Mouse (Mus musculus) limb, embryonic 14.5 days (tissue): ENCODE data around the gene Zic1. TPM values are rescaled to one million over a fixed set of nuclear protein-coding genes. Genes with fewer than 3 reads are reported as not detected.

Source experiments
- ATAC-seq: fragments of 200-750 bp; cut with Nextera tagmentation; 2 replicates; pipeline ENCODE4 v1.8.0; 2017; ENCODE audit warnings: low read depth, moderate number of reproducible peaks, moderate TSS enrichment; ENCODE audit not compliant: low FRiP score
- DNase-seq: peaks from one replicate; pipeline ENCODE4 v3.0.0-alpha.2; 2015; ENCODE audit warnings: low spot score
- H3K27ac ChIP-seq: fragments of 300-500 bp; sonication (generic); replicated peaks from 2 replicates; pipeline ENCODE4 v1.5.1; 2014; ENCODE audit warnings: low read depth, mild to moderate bottlenecking, low read length, moderate library complexity, mixed read lengths
- H3K27me3 ChIP-seq: fragments of 300-500 bp; sonication (generic); 2 replicates; pipeline ENCODE4 v1.6.1; 2014; ENCODE audit warnings: low read length, mixed read lengths; ENCODE audit not compliant: control insufficient read depth, insufficient read depth
- H3K36me3 ChIP-seq: fragments of 300-500 bp; sonication (generic); 2 replicates; pipeline ENCODE4 v1.6.1; 2014; ENCODE audit warnings: mild to moderate bottlenecking, low read length, moderate library complexity, mixed read lengths; ENCODE audit not compliant: control insufficient read depth, insufficient read depth
- H3K4me1 ChIP-seq: fragments of 300-500 bp; sonication (generic); 2 replicates; pipeline ENCODE4 v1.6.1; 2014; ENCODE audit warnings: antibody characterized with exemption, low read length, mixed read lengths; ENCODE audit not compliant: control insufficient read depth, insufficient read depth
- H3K4me2 ChIP-seq: fragments of 300-500 bp; sonication (generic); replicated peaks from 2 replicates; pipeline ENCODE4 v1.6.1; 2014; ENCODE audit warnings: low read depth, mild to moderate bottlenecking, low read length, moderate library complexity; ENCODE audit not compliant: severe bottlenecking
- H3K4me3 ChIP-seq: fragments of 300-500 bp; sonication (generic); replicated peaks from 2 replicates; pipeline ENCODE4 v1.5.1; 2014; ENCODE audit warnings: low read length
- H3K9ac ChIP-seq: fragments of 300-500 bp; sonication (generic); 2 replicates; pipeline ENCODE4 v1.6.1; 2014; ENCODE audit warnings: mild to moderate bottlenecking, low read depth, low read length, moderate library complexity; ENCODE audit not compliant: severe bottlenecking
- H3K9me3 ChIP-seq: fragments of 300-500 bp; sonication (generic); 2 replicates; pipeline ENCODE4 v1.6.1; 2016; ENCODE audit warnings: low read length; ENCODE audit not compliant: control insufficient read depth
- POLR2A ChIP-seq: fragments of 200-500 bp; IDR thresholded peaks from 2 replicates; pipeline ENCODE4 v1.8.0; 2012; ENCODE audit warnings: inconsistent platforms, mild to moderate bottlenecking, moderate library complexity, borderline replicate concordance; ENCODE audit not compliant: insufficient read depth, insufficient read length; ENCODE audit errors: extremely low read depth
- WGBS: fragments of 180-500 bp; shearing (Covaris S2); extraction: QIAGEN DNeasy Blood & Tissue Kit; methylation state at CpG from one replicate; pipeline ENCODE4 v1.1.7; 2014; 5-methylcytosine and 5-hydroxymethylcytosine counted together
- polyA plus RNA-seq, 2 experiments: library from polyadenylated mRNA; depleted of rRNA in 1 of 2; stranded (reverse) in 1 of 2; unstranded in 1 of 2; fragments of >200 nt; fragmentation: Nextera tagmentation in 1 of 2; extraction: Ambion mirVana in 1 of 2; gene quantifications; 2 replicates each; pipeline versions ENCODE4 v1.2.1 to v1.2.3; 2012 to 2014

The Zic1 gene
- polyA plus RNA-seq, 2 experiments = 0.21 to 6.0 TPM

DNA sequence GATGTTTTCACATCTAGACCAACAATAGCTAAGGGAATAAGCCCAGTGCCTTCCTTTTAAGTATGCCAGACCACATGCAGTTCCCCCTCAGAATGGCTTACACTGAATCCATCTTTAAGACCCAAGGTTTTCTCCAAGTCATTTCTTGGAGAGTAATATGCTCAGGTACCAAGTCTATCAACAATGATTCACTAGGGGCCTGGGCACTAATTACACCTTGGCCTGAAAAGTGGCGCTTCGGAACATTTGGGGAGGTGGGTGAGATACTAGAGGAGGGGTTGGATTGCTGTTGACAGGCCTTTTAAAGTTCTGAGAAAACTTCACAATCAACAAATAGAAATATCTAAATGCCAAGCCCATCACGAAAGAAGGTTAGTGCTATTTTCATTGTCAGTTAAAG is 8.3 kb downstream of the Zic1 start:
- DNase-seq (no peak), ATAC-seq (no peak)
- Histone ChIP-seq H3K27ac (no peak overlapping the region), H3K4me2 (no peak overlapping the region), H3K9me3 (no peaks in the 10 kb centered on the region), H3K9ac (no peak overlapping the region), H3K36me3 (no peaks in the 10 kb centered on the region), H3K27me3 (peaks cover 89% of the 10 kb centered on the region), H3K4me3 (no peak overlapping the region), H3K4me1 (peaks cover under 1% of the 10 kb centered on the region; the same call in 1 of the 2 replicates)
- TF ChIP-seq POLR2A = no peak
- WGBS = 7% methylated on average over 3 of the region's 3 CpGs

DNA sequence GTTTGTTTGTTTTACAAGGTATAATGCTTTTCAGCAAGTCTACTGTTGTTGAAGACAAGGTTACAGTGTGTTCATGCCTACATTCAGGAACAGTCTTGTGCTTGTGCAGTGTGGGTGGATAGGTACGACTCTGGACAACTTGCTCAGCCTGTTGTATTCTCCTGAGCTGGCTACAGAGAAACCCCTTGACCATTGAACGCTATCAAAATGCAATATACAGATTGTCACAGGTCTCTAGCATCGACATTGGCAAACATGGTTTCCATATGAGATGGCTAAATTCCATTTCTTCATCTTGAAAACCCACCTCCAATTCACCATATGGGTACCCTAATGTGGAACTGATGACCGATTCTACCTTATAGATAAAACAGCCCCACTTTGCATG is 9.3 kb downstream of the Zic1 start:
- WGBS = 8% methylated on average over 4 of the region's 4 CpGs
- no peak overlapping the region for H3K4me3 ChIP-seq
- no peaks in the 10 kb centered on the region for H3K36me3 ChIP-seq
- ATAC-seq = no peak
- no peaks in the 10 kb centered on the region for H3K9me3 ChIP-seq
- H3K9ac ChIP-seq = no peak overlapping the region
- H3K27ac ChIP-seq = no peak overlapping the region
- no peak overlapping the region for H3K4me2 ChIP-seq
- DNase-seq = no peak
- H3K27me3 ChIP-seq = peaks cover 89% of the 10 kb centered on the region
- no peak for TF ChIP-seq POLR2A
- no peaks in the 10 kb centered on the region for H3K4me1 ChIP-seq

DNA sequence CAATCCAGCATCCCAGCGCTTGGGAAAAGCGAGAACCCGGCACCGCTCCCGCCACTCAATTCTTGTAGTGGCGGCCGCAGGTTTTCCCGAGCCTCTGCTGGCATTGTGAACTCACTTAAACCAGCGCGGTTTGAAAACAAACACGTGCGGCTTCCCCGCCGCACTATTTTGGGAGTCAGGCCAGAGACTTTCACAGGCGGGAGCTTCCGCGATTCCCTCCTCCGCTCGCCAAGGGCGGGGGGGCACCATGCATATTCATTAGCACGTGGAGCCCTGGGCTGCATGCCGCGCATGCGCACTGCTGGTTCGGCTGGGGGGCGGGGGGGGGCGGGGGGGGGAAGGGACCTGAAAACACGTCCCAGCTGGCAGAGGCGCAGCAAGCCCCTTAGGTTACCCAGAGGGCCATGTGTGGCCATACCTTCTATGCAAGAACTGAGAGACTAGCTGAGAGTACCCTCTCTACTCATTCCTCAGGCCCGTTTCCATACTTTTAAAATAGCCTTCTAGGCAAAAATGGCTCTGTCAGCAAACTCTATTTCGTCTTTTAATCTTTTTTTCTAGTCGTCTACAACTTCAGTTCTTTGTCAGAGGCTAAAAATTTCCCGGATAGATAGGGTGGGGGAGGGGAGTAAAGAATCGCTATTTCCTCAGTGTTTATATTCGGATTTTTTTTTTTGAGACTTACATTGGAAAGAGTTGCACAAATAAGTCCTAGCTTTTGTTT is 9.8 kb downstream of the Zic1 start:
- no peaks in the 10 kb centered on the region for H3K9me3 ChIP-seq
- no peak for TF ChIP-seq POLR2A
- DNase-seq = no peak
- H3K9ac ChIP-seq = no peak overlapping the region
- ATAC-seq = peak; percentile 60
- no peaks in the 10 kb centered on the region for H3K4me1 ChIP-seq
- no peak overlapping the region for H3K27ac ChIP-seq
- H3K27me3 ChIP-seq = peaks cover 90% of the 10 kb centered on the region
- peak overlapping the region; percentile 23 for H3K4me3 ChIP-seq
- H3K36me3 ChIP-seq = no peaks in the 10 kb centered on the region
- peak overlapping the region; percentile 32 for H3K4me2 ChIP-seq
- 1% methylated on average over 33 of the region's 35 CpGs for WGBS

DNA sequence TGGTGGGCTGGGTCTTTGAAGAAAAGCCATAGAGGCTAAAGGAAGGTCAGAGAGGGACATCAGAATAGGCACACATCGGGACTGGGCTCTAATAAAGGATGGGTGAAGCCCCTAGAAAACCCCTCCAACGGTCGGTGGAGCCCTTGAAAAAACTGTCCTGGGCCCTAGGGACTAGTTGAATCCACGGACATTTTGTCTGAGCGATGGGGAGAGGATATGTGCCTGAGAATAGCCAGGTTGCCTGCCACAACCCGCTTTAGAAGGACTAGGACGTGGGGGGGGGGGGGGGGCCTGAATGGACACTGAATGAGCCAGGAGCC is 10.4 kb downstream of the Zic1 start:
- WGBS = 0% methylated on average over 6 of the region's 7 CpGs
- DNase-seq (no peak), ATAC-seq (peak; percentile 1; the same call in 1 of the 2 replicates)
- peak overlapping the region; percentile 32 for H3K4me2 ChIP-seq
- no peaks in the 10 kb centered on the region for H3K9me3 ChIP-seq
- no peaks in the 10 kb centered on the region for H3K4me1 ChIP-seq
- H3K36me3 ChIP-seq = no peaks in the 10 kb centered on the region
- no peak for TF ChIP-seq POLR2A
- H3K9ac ChIP-seq = no peak overlapping the region
- no peak overlapping the region for H3K27ac ChIP-seq
- peaks cover 90% of the 10 kb centered on the region for H3K27me3 ChIP-seq
- H3K4me3 ChIP-seq = peak overlapping the region; percentile 23

DNA sequence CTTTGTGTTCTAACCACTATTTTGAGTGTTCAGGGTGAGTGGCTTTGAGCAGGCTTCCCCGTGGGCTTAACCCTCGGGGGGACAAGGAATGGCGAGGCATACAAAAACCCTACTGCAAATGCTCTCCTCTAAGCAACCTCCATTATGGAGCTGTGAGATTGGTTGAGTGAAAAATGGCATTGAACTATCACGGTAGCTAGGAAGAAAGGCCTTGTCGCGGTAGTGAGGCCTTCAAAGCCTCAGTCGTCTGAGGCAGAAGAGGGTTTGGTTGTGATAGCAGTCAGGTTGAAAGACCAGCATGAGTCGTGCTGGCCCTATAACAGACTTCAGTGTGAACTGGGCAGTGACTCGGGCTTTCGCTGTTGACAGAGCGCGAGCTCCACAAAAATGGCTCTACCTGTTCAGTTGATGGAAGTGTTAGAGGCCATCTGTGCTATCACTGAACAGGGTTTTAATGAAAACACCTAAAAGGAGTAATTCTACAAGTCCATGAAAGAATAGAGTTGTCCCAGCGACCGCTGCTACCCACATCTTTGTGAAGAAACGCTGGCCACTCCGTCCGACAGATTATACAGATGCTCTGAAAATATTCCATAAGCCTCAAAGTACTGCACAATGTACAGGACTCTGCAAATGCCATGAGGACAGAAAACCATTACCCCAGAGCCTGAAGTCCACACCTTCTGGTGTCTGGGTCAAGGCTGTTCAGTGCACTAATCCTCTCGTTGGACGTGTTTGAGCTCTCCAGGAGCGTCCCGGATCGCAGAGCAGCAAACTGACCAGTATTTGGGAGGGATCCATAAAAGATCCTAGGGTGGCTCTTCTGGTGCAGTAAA is 11.0 kb downstream of the Zic1 start:
- Histone ChIP-seq H3K36me3 (no peaks in the 10 kb centered on the region), H3K27me3 (peaks cover 91% of the 10 kb centered on the region), H3K4me3 (no peak overlapping the region), H3K4me1 (no peaks in the 10 kb centered on the region), H3K27ac (no peak overlapping the region), H3K9me3 (no peaks in the 10 kb centered on the region), H3K4me2 (no peak overlapping the region), H3K9ac (no peak overlapping the region)
- no peak for TF ChIP-seq POLR2A
- 7% methylated on average over 22 of the region's 22 CpGs for whole genome bisulfite sequencing
- ATAC-seq (no peak), DNase-seq (no peak)
